8 mouse cellular contexts compared by ENCODE assay signal in genomic region chrX:7375322-7375715, GRCm38 (mm10). TPM values are rescaled to one million over a fixed set of nuclear protein-coding genes. Genes with fewer than 3 reads are reported as not detected.
DNase-seq lines count a peak whose midpoint lies in the region; ATAC-seq and TF ChIP-seq lines count a peak whose summit lies in the region.

No protein-coding gene starts in this region.

- ATAC-seq in heart, embryonic 16.5 days (replicated peaks; ENCODE audit: extremely low read depth, insufficient read depth, low FRiP score), result peak; percentile 21; the same call in 1 of the 2 replicates
- no peak for ATAC-seq in G1E (ENCODE audit: extremely low read depth, insufficient number of reproducible peaks, low FRiP score, poor library complexity, severe bottlenecking)
- ATAC-seq in forebrain, embryonic 16.5 days, result peak; percentile 42

- H3K27ac ChIP-seq in heart, embryonic 16.5 days (ENCODE audit: low read length), result peak overlapping the region; percentile 79
- peak overlapping the region; percentile 92 for H3K27ac ChIP-seq in forebrain, embryonic 16.5 days (ENCODE audit: low read length)

- H3K4me3 ChIP-seq in heart, embryonic 16.5 days (ENCODE audit: low read length), result peak overlapping the region; percentile 65
- H3K4me3 ChIP-seq in G1E (ENCODE audit: low read depth, low read length), result peak overlapping the region; percentile 73
- H3K4me3 ChIP-seq in forebrain, embryonic 16.5 days (replicated peaks; ENCODE audit: low read length), result peak overlapping the region; percentile 61

- WGBS in heart, embryonic 16.5 days, result 25% methylated on average over 23 of the region's 40 CpGs
- WGBS in forebrain, embryonic 16.5 days, result 26% methylated on average over 24 of the region's 40 CpGs

- H3K9ac ChIP-seq in heart, embryonic 16.5 days (ENCODE audit: low read length), result peak overlapping the region; percentile 76
- H3K9ac ChIP-seq in forebrain, embryonic 16.5 days (replicated peaks; ENCODE audit: low read depth, low read length), result peak overlapping the region; percentile 60

- DNase-seq in heart, postnatal 14 days, result no peak
- DNase-seq in G1E (ENCODE audit: low spot score), result no peak
- DNase-seq in lung, postnatal 36 days, result peak; percentile 2
- DNase-seq in gastrocnemius, adult 8-10 months (ENCODE audit: low spot score in 2 of 2), result no peak
- no peak for DNase-seq in urinary bladder, postnatal 25 days (ENCODE audit: low spot score)
- no peak for DNase-seq in cerebellum, postnatal 25 days

- no peak for TF ChIP-seq CTCF in G1E (IDR thresholded peaks at IDR 0.05; ENCODE audit: low read depth, low read length)

- no peaks in the 10 kb centered on the region for H3K9me3 ChIP-seq in heart, embryonic 16.5 days (replicated peaks; ENCODE audit: control insufficient read depth, low read length)
- H3K9me3 ChIP-seq in G1E (replicated peaks), result no peaks in the 10 kb centered on the region
- H3K9me3 ChIP-seq in forebrain, embryonic 16.5 days (ENCODE audit: control insufficient read depth, low read length), result no peaks in the 10 kb centered on the region

- H3K4me2 ChIP-seq in heart, embryonic 16.5 days (ENCODE audit: low read depth, low read length), result peak overlapping the region; percentile 91
- H3K4me2 ChIP-seq in forebrain, embryonic 16.5 days (ENCODE audit: low read length), result peak overlapping the region; percentile 62

- intact Hi-C loops in heart, postnatal 14 days (cut with DNase I), result no loop called here

- H3K27me3 ChIP-seq in heart, embryonic 16.5 days (ENCODE audit: control insufficient read depth, insufficient read depth, low read length), result no peaks in the 10 kb centered on the region
- peaks cover 20% of the 10 kb centered on the region for H3K27me3 ChIP-seq in G1E (ENCODE audit: insufficient read depth, low read length)
- H3K27me3 ChIP-seq in forebrain, embryonic 16.5 days (replicated peaks; ENCODE audit: control insufficient read depth, insufficient read depth, low read length), result no peaks in the 10 kb centered on the region

- no peaks in the 10 kb centered on the region for H3K36me3 ChIP-seq in heart, embryonic 16.5 days (ENCODE audit: control insufficient read depth, insufficient read depth)
- H3K36me3 ChIP-seq in G1E (replicated peaks), result no peaks in the 10 kb centered on the region
- H3K36me3 ChIP-seq in forebrain, embryonic 16.5 days (ENCODE audit: control insufficient read depth, insufficient read depth), result no peaks in the 10 kb centered on the region

- peaks cover 4% of the 10 kb centered on the region; the same call in 1 of the 2 replicates for H3K4me1 ChIP-seq in heart, embryonic 16.5 days (ENCODE audit: control insufficient read depth, insufficient read depth, low read length)
- H3K4me1 ChIP-seq in G1E (ENCODE audit: insufficient read depth, low read depth, low read length), result peaks cover 14% of the 10 kb centered on the region
- H3K4me1 ChIP-seq in forebrain, embryonic 16.5 days (replicated peaks; ENCODE audit: control insufficient read depth, insufficient read depth, low read length), result peaks cover 6% of the 10 kb centered on the region

RNA-seq across cellular contexts. Expression of gene Usp27x, which starts 0.3 kb away (rescaled TPM):
- 0.26 and 0.28 TPM in 2 replicates for polyA plus RNA-seq in heart, embryonic 16.5 days (2015; fragmentation: Nextera tagmentation; extraction: Ambion mirVana)
- total RNA-seq in heart, postnatal 14 days (2021), result under 1 TPM; 0.53 to 0.95 TPM
- total RNA-seq in G1E (2014; fragmentation: Nextera tagmentation) (0.15 and 0.75 TPM in 2 replicates), G1E (2017) (0.55 and 0.81 TPM in 2 replicates)
- 0.10 and 0.17 TPM in 2 replicates for polyA plus RNA-seq in G1E (2012)
- 1.3 and 2.0 TPM in 2 replicates for polyA plus RNA-seq in forebrain, embryonic 16.5 days (2015; fragmentation: Nextera tagmentation; extraction: Ambion mirVana)
- total RNA-seq in gastrocnemius, adult 8-10 months (2022), result under 1 TPM; 0.10 to 0.31 (median 0.21) TPM

RNA-seq across cellular contexts. Expression of gene Clcn5, which starts 56.2 kb away (rescaled TPM):
- 10.0 and 13.4 TPM in 2 replicates for polyA plus RNA-seq in heart, embryonic 16.5 days (2015; fragmentation: Nextera tagmentation; extraction: Ambion mirVana)
- 1 to 10 TPM; 4.5 to 6.1 TPM for total RNA-seq in heart, postnatal 14 days (2021)
- total RNA-seq in G1E (2014; fragmentation: Nextera tagmentation), result 27.7 and 35.3 TPM in 2 replicates
- 23.9 and 29.6 TPM in 2 replicates for total RNA-seq in G1E (2017)
- 5.5 and 7.0 TPM in 2 replicates for polyA plus RNA-seq in G1E (2012)
- 6.1 and 6.2 TPM in 2 replicates for polyA plus RNA-seq in forebrain, embryonic 16.5 days (2015; fragmentation: Nextera tagmentation; extraction: Ambion mirVana)
- total RNA-seq in gastrocnemius, adult 8-10 months (2022), result 1 to 10 TPM; 1.4 to 1.6 (median 1.6) TPM
